Mouse (Mus musculus): ENCODE results near the gene Gm9972.

Gene Gm9972

GRCm38 (mm10) chr11:43035446-43035845, at the start of gene Gm9972:
Gene Gm9972 (plus strand): TSS chr11:43035746.
- DNase-seq: no peak

GRCm38 (mm10) chr11:42999188-42999587, 36.4 kb upstream of the Gm9972 start:
- peak in 1 of 2 experiments; percentile 7 for DNase-seq

- peak in 1 of 2 experiments; percentile 9 for DNase-seq
These were observed 23.6 kb upstream of the Gm9972 start for GRCm38 (mm10) chr11:43011941-43012340.

- no peak for DNase-seq
These were observed 22.6 kb upstream of the Gm9972 start for GRCm38 (mm10) chr11:43012980-43013379.

DNA sequence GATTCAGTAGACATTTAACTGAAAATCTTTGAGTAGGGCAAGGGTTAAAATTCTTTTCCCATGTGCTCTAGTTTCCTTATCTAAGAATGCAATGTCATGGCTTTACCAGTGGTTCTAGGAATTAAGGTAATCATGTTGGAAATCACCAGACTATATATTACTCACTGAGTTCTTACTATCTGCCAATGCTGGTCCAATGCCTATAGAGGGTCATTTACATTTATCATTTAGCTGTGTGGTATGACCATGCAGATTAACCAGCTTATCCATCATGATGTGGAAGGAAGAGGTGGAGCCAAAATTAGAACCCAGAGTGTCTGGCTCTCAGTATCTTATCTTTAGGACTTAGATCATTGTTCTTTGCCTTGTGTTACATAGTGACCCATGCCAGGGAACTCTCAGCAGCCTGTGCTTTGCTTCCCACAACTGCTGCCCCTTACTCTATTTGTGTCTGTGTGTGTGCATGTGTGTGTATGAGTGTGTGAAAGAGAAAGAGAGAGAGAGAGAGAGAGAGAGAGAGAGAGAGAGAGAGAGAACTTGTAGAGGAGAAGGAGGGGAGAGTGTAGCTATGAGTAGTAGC, 12.3 kb upstream of the Gm9972 start:
- no peak for DNase-seq

DNA sequence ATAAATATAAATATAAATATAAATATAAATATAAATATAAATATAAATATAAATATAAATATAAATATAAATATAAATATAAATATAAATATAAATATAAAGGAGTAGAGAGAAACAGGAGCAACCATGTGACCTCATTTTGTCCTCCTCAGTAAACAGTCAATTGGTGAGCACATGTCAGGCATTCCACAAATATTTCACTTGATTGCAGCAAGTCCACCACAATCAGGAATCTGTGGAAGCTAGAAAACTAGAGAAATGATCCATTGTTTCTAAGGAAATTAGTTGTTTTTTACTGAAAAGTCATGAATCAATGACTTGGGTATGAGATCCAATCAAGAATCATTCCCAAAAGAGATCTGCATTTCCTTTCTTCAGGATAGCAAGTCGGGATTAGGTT, 5.7 kb upstream of the Gm9972 start:
- no peak for DNase-seq

DNA sequence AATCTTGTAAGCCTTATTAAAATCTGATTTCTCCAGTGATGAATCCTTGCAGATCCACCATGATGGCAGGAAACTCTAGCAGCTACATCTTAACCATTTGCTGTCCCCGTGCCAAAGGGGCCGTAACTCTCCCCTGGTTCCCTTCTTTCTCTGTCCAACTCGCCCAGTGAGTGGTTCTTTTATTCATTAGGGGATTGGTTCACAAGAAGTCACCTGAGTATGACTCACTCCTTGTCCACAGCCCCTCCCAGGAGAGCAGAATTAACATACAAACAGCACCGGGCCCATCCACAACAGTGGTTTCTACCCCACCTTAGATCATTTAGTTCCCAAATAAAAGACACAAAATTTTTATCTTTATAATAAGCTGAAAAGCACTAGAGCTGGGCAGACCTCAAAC, 3.4 kb upstream of the Gm9972 start:
- no peak for DNase-seq

DNA sequence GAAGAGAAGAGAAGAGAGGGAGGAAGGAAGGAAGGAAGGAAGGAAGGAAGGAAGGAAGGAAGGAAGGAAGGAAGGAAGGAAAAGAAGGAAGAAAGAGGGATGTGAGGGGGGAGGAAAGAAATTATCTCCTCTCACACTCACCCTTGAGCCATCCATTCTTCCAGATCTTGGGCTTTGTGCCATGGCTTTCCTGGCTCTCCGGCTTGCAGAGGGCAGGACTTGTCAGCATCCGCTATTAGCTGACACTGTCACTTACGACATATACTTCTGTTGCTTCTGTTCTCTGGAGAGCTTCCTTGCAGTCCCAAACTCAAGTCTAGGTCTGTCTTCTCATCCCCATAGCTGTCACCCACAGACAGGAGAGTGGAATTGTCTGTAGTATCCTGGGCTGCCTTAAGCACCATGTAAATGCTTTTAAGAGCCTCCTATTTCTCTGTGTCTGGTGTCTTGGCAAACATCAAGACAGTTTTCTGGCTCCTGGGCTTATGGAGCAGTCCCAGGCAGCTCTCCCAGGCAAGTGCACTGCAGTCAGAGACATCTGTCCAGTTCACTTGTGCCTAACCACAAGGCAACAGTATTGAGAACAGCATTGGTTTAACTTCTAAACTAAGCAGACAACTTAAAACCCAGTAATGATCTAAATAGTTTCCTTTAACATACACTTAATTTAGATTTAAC, 10.5 kb downstream of the Gm9972 start:
- DNase-seq: peak; percentile 30 to 40

- DNase-seq: no peak
These were observed 13.8 kb downstream of the Gm9972 start for GRCm38 (mm10) chr11:43049363-43049762.

DNA sequence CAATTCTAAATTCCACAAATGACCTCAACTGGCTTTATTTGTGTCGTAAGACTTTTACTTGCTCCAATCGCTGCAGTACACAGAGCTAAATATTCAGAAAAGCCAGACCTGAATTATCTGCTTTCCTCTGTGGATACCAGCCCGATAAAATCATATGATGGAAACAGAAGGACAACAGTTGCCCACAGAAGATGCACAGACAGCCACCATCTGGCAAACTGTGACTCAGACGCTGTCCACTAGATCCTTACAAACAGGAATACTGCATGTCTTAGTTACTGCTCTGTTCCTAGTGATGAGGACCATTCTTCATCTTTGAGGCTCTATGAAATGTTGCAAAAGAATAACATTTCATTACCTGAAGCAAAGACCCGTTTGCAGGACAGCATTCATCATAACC, 19.4 kb downstream of the Gm9972 start:
- DNase-seq: peak; percentile 51 to 65

DNA sequence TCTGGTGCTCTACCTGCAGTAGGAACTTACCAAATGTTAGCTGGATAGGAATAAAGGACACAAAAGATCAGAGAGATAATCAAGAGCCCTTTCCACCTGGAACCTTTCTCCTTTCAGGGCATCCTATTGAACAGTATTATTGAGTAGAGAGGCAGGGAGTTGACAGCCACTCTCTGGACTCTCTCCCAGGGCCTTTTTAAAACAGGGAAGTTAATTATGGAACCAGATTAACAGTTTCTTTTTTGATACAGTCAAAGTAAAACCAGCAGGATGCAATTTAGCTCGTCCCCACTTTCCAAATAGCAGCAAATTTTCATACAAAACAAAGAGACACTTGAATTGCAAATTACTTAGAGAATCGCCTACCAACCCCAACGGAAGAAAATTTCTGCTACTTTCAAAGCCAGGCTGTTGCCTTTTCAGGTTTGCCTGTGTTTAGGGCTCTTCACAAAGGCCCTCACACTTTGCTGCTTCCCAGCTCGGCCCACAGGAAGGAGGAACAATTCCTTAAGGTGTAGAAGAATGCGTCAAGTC, 24.0 kb downstream of the Gm9972 start:
- no peak for DNase-seq

DNA sequence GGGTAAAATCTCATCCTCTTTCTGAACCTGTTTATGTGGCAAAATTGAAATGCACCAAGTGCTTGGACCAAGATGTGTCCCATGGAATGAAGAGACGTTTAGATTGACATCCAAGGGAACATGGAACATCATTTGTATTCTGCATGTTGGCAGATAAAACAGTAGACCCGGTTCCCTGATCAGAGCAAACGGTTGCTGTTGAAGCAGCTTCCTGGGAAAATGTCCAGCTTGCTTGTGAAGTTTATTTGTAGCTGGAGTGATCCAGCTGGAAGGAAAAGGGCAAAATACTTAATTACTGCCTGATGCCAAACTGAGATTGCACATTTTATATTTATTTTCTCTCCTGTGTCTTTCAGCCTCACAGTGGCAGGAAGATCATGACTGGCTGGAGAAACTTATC, 26.7 kb downstream of the Gm9972 start:
- DNase-seq: no peak

- no peak for DNase-seq
These were observed 50.9 kb downstream of the Gm9972 start for GRCm38 (mm10) chr11:43086309-43087050.

Data from cerebellum, postnatal 25 days (tissue).